Mouse (Mus musculus) neural tube, embryonic 14.5 days (tissue): Measurements from ENCODE around the gene Dync2li1. TPM values are rescaled to one million over a fixed set of nuclear protein-coding genes. Genes with fewer than 3 reads are reported as not detected.

Experiments
- ATAC-seq: fragments of 200-750 bp; cut with Nextera tagmentation; 2 replicates; pipeline ENCODE4 v1.8.0; 2017; ENCODE audit warnings: low read depth, mild to moderate bottlenecking, moderate TSS enrichment, moderate library complexity
- H3K27ac ChIP-seq: fragments of 300-500 bp; sonication (generic); 2 replicates; pipeline ENCODE4 v1.5.1; 2014; ENCODE audit warnings: low read depth, mild to moderate bottlenecking, control low read depth, low read length, moderate library complexity, mixed read lengths
- H3K27me3 ChIP-seq: fragments of 300-500 bp; sonication (generic); 2 replicates; pipeline ENCODE4 v1.6.1; 2014; ENCODE audit warnings: low read length; ENCODE audit not compliant: control insufficient read depth, insufficient read depth
- H3K36me3 ChIP-seq: fragments of 300-500 bp; sonication (generic); 2 replicates; pipeline ENCODE4 v1.6.1; 2014; ENCODE audit warnings: low read length, mixed read lengths; ENCODE audit not compliant: control insufficient read depth, insufficient read depth
- H3K4me1 ChIP-seq: fragments of 300-500 bp; sonication (generic); 2 replicates; pipeline ENCODE4 v1.6.1; 2014; ENCODE audit warnings: low read length; ENCODE audit not compliant: control insufficient read depth, insufficient read depth
- H3K4me2 ChIP-seq: fragments of 300-500 bp; sonication (generic); 2 replicates; pipeline ENCODE4 v1.6.1; 2014; ENCODE audit warnings: mild to moderate bottlenecking, low read depth, low read length, control low read depth
- H3K4me3 ChIP-seq: fragments of 300-500 bp; sonication (generic); 2 replicates; pipeline ENCODE4 v1.5.1; 2014; ENCODE audit warnings: low read depth, low read length, control low read depth, mixed read lengths
- H3K9ac ChIP-seq: fragments of 300-500 bp; sonication (generic); replicated peaks from 2 replicates; pipeline ENCODE4 v1.6.1; 2014; ENCODE audit warnings: low read depth, mild to moderate bottlenecking, control low read depth, low read length, mixed read lengths
- H3K9me3 ChIP-seq: fragments of 300-500 bp; sonication (generic); 2 replicates; pipeline ENCODE4 v1.6.1; 2016; ENCODE audit warnings: low read length; ENCODE audit not compliant: control insufficient read depth
- WGBS: fragments of 180-500 bp; shearing (Covaris S2); extraction: QIAGEN DNeasy Blood & Tissue Kit; methylation state at CpG from one replicate; pipeline ENCODE4 v1.1.7; 2014; 5-methylcytosine and 5-hydroxymethylcytosine counted together
- polyA plus RNA-seq: library from polyadenylated mRNA; unstranded; fragments of >200 nt; fragmentation: Nextera tagmentation; extraction: Ambion mirVana; gene quantifications from 2 replicates; pipeline ENCODE4 v1.2.1, GENCODE M21; 2014

Dync2li1 gene
- polyA plus RNA-seq, 1 experiment from 2014 or later: 32.1 TPM

DNA sequence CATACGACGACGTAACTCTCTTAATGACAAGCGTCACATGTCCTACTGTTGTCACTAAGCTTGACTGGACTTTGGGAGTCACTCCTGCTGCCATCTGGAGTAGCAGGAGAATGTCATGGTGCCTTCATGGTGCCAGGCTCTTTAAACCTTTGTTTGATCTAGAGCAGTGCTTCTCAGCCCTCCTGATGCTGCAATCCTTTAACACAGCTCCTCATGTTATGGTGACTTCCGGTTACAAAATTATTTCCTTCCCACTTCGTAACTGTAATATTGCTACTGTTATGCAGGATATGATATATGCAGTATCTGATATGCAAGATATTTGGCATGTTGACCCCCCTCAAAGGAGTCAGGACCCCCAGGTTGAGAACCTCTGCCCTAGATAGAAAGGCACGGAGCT, 7.2 kb upstream of the Dync2li1 start:
- ATAC-seq: no peak
- no peaks in the 10 kb centered on the region for H3K27me3 ChIP-seq
- no peak overlapping the region for H3K27ac ChIP-seq
- H3K36me3 ChIP-seq: no peaks in the 10 kb centered on the region
- H3K4me2 ChIP-seq: no peak overlapping the region
- no peak overlapping the region for H3K9ac ChIP-seq
- H3K4me1 ChIP-seq: no peaks in the 10 kb centered on the region
- H3K9me3 ChIP-seq: no peaks in the 10 kb centered on the region
- H3K4me3 ChIP-seq: no peak overlapping the region
- WGBS: 89% methylated on average over 7 of the region's 7 CpGs

DNA sequence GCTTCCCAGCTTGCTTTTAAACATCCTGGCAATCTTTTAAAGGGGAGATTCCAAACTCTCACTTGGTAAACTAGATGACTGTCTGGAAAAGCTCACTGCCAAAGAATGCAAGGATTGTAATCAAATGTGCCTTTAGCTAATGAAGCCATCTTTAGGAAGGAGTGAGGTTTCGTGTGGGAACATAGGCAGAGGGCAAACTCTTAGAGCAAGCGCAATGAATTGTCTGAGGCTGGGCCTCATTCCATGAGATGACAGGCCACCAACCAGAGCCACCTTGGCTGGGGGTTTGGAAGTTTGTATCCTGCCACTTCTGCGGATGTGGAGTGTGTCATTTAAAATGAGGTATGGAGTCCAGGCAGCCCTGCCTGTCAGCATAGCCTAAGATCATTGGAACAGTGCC, 6.2 kb upstream of the Dync2li1 start:
- WGBS: 93% methylated on average over 3 of the region's 3 CpGs
- H3K36me3 ChIP-seq: no peaks in the 10 kb centered on the region
- no peaks in the 10 kb centered on the region for H3K27me3 ChIP-seq
- H3K9ac ChIP-seq: no peak overlapping the region
- ATAC-seq: no peak
- no peaks in the 10 kb centered on the region for H3K4me1 ChIP-seq
- no peak overlapping the region for H3K4me2 ChIP-seq
- no peaks in the 10 kb centered on the region for H3K9me3 ChIP-seq
- no peak overlapping the region for H3K27ac ChIP-seq
- H3K4me3 ChIP-seq: no peak overlapping the region

DNA sequence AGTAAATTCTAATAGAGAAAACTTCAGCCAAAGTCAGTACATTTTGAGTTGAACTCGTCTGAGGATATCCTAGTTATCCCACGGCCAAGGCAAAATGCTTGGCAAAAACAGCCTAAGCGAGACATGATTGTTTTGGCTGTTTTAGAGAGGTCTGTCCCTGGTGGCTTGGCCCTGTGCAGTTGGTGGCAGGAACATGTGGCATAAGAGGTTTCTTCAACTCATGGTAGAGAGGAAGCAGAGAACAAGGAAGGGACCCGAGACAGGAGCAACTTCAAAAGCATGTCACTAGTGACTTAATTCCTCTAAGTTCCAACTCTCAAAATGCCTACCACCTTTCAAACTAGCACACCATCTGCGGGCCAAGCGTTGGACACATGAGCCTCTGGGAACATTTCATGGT, 5.7 kb upstream of the Dync2li1 start:
- 94% methylated on average over 6 of the region's 6 CpGs for WGBS
- H3K27ac ChIP-seq: no peak overlapping the region
- H3K4me3 ChIP-seq: no peak overlapping the region
- no peaks in the 10 kb centered on the region for H3K27me3 ChIP-seq
- no peak for ATAC-seq
- H3K4me1 ChIP-seq: no peaks in the 10 kb centered on the region
- no peaks in the 10 kb centered on the region for H3K9me3 ChIP-seq
- no peaks in the 10 kb centered on the region for H3K36me3 ChIP-seq
- no peak overlapping the region for H3K4me2 ChIP-seq
- H3K9ac ChIP-seq: no peak overlapping the region

DNA sequence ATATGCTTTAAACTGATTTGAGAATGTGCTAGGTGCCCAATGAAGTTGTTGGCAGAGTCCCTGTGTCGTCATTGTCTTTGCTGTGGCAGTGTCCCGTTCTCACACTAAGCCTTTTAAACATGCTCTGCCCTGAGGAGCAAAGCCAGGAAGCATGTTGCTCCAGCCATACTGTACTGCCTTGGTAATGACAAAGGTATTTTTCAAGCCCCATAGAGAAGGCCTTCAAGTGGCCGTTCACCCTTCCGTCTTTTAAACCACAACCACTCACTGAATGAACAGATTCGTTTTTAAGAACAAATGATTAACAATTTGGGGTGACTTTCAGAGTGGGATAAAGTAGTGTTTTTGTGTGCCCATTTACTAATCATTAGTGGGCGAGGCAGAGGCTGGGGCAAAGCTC, 5.1 kb upstream of the Dync2li1 start:
- Histone ChIP-seq H3K27me3 (no peaks in the 10 kb centered on the region), H3K4me3 (no peak overlapping the region), H3K4me2 (no peak overlapping the region), H3K9me3 (no peaks in the 10 kb centered on the region), H3K27ac (no peak overlapping the region), H3K9ac (no peak overlapping the region), H3K36me3 (no peaks in the 10 kb centered on the region), H3K4me1 (no peaks in the 10 kb centered on the region)
- 84% methylated on average over 6 of the region's 6 CpGs for WGBS
- no peak for ATAC-seq

DNA sequence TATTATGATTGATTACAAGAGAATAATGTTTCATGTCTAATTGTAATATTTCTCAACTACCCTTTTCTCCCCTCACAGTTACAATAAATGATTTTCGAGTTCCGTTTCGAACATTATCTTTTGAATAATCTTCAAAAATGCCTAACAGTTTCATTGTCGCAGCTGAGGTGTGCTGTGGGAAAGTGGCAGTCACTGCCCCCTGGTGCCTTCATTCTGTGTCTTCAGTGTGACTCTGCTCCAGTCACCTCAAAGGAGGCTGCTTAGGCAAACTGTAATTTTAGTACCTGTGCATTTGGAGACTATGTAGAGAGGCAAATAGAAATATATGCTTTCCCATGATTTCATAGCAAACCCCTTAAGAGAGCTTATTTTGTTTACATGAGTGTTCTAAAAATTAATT, 4.3 kb upstream of the Dync2li1 start:
- Histone ChIP-seq H3K4me1 (peaks cover 4% of the 10 kb centered on the region; the same call in 1 of the 2 replicates), H3K9ac (no peak overlapping the region), H3K4me3 (no peak overlapping the region), H3K27ac (no peak overlapping the region), H3K36me3 (no peaks in the 10 kb centered on the region), H3K4me2 (no peak overlapping the region), H3K27me3 (no peaks in the 10 kb centered on the region), H3K9me3 (no peaks in the 10 kb centered on the region)
- WGBS: 89% methylated on average over 4 of the region's 4 CpGs
- ATAC-seq: no peak

DNA sequence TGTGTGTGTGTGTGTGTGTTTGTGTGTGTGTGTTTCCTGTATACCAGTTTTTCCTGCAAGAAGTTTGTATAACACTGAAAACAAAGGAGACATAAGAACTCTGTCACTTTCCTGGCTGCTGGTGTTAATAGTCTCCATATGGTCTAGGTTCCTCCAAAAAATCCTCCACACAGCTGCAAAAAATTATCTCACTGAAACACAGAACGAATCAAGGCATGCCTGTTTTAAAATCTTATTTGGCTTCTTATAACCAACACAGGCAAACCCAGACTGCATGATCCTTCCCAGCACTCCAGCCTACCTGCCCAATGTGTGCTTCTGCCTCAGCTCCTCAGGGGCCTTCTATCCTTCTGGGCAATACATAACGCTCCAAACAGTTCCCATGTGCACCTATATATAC, 3.4 kb upstream of the Dync2li1 start:
- no peak for ATAC-seq
- 63% methylated on average over 2 of the region's 2 CpGs for WGBS

DNA sequence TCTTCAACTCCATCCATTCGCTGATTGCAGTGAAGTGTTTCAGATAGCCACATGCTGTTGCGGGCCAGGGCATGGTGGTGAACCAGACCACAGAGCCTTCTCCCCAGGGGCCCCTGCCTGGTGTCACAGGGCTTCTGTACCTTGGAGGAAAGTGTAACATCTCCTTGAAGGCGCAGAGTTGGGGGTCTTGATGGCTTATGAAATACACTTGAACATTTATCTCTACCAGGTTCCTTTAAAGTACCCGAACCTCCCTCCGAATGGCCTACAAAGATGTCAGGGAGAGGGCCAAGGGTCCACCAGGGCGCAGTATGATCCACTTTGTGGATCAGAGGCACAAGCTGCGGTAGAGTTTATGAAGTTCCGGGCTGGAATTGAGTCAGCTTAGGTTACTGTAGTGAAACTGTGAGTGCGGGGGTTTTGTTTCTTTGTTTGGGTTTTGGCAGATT, 585 bp downstream of the Dync2li1 start:
- Histone ChIP-seq H3K4me1 (peaks cover 4% of the 10 kb centered on the region; the same call in 1 of the 2 replicates), H3K9me3 (no peaks in the 10 kb centered on the region), H3K9ac (0 out of 2 replicates have a peak overlapping the region, but pooled peaks have one; percentile 2), H3K27ac (no peak overlapping the region), H3K36me3 (no peaks in the 10 kb centered on the region), H3K27me3 (no peaks in the 10 kb centered on the region), H3K4me3 (peak overlapping the region; percentile 57), H3K4me2 (peak overlapping the region; percentile 62)
- ATAC-seq: peak; percentile 78
- 35% methylated on average over 9 of the region's 9 CpGs for WGBS

More for the DNA sequence above, 3.4 kb upstream of the Dync2li1 start:
- Histone ChIP-seq H3K27ac (no peak overlapping the region), H3K4me2 (no peak overlapping the region), H3K4me1 (peaks cover 4% of the 10 kb centered on the region; the same call in 1 of the 2 replicates), H3K27me3 (no peaks in the 10 kb centered on the region), H3K36me3 (no peaks in the 10 kb centered on the region), H3K4me3 (no peak overlapping the region), H3K9me3 (no peaks in the 10 kb centered on the region), H3K9ac (no peak overlapping the region)

DNA sequence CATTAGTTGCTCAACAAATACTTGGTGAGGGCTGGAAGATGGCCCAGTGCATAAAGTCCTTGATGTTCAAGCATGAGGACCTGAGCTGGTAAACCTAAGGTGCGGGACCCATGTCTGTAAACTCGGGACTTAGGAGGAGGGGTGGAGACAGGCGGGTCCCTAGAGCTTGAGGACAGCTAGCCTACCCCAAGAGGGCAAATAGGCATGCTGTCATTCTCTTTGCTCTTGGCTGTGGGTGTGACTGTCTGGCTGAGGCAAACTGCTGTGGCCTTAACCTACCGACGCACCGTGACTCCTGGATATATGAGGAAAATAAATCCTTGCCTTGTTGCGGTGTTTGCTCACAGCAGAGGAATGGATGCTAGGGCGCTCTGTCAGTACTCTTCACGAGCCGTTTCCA, 1.4 kb downstream of the Dync2li1 start:
- Histone ChIP-seq H3K4me1 (peaks cover 4% of the 10 kb centered on the region; the same call in 1 of the 2 replicates), H3K36me3 (no peaks in the 10 kb centered on the region), H3K4me3 (no peak overlapping the region), H3K9me3 (no peaks in the 10 kb centered on the region), H3K27me3 (no peaks in the 10 kb centered on the region), H3K9ac (no peak overlapping the region), H3K27ac (no peak overlapping the region), H3K4me2 (no peak overlapping the region)
- ATAC-seq: no peak
- 76% methylated on average over 10 of the region's 10 CpGs for WGBS

DNA sequence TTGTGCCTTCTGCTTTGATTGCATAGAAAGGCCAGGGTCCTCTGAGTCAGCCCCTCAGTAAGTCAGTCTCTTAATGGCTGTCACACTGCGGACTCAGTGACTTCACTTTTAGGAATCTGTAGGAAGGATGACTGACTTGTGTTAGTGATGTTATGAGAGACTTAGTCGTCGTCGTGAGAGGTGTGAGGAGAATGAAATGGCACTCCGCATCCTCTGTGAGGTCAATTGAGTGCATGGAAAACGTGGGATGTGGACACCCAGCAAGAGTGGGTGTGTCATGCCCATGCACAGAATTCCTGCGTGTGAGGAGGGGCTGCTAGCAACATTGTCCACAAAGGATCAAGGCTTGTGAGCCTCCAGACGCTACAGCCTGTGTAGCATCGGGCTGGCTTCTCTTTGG, 2.3 kb downstream of the Dync2li1 start:
- Histone ChIP-seq H3K4me1 (peaks cover 4% of the 10 kb centered on the region; the same call in 1 of the 2 replicates), H3K27ac (no peak overlapping the region), H3K4me3 (no peak overlapping the region), H3K27me3 (no peaks in the 10 kb centered on the region), H3K9me3 (no peaks in the 10 kb centered on the region), H3K36me3 (no peaks in the 10 kb centered on the region), H3K4me2 (no peak overlapping the region), H3K9ac (no peak overlapping the region)
- no peak for ATAC-seq
- 88% methylated on average over 9 of the region's 9 CpGs for WGBS
